Mouse (Mus musculus) liver, embryonic 14.5 days (tissue): Measurements from ENCODE around the gene Inpp5f. TPM values are rescaled to one million over a fixed set of nuclear protein-coding genes. Genes with fewer than 3 reads are reported as not detected.

Source experiments
- ATAC-seq: fragments of 200-750 bp; cut with Nextera tagmentation; 2 replicates; pipeline ENCODE4 v1.8.0; 2017; ENCODE audit warnings: moderate number of reproducible peaks, mild to moderate bottlenecking, moderate library complexity; ENCODE audit not compliant: insufficient read depth
- DNase-seq, 3 experiments: peaks; one replicate each; pipeline ENCODE4 v3.0.0-alpha.2; 2012 to 2013; ENCODE audit warnings: low read depth in 3 of 3, low spot score in 3 of 3
- H3K27ac ChIP-seq: fragments of 300-500 bp; sonication (generic); 2 replicates; pipeline ENCODE4 v1.5.1; 2014; ENCODE audit warnings: moderate library complexity, mild to moderate bottlenecking, control low read depth, inconsistent platforms
- H3K27me3 ChIP-seq: fragments of 300-500 bp; sonication (generic); 2 replicates; pipeline ENCODE4 v1.6.1; 2014; ENCODE audit warnings: mild to moderate bottlenecking, low read length, moderate library complexity; ENCODE audit not compliant: control insufficient read depth, insufficient read depth
- H3K36me3 ChIP-seq: fragments of 300-500 bp; sonication (generic); replicated peaks from 2 replicates; pipeline ENCODE4 v1.6.1; 2014; ENCODE audit warnings: low read depth; ENCODE audit not compliant: control insufficient read depth, insufficient read depth
- H3K4me1 ChIP-seq, 2 experiments: fragments of 200-500 bp in 1 of 2; fragments of 300-500 bp in 1 of 2; sonication (generic) in 1 of 2; replicated peaks; 2 replicates each; pipeline ENCODE4 v1.6.1; 2012 to 2014; ENCODE audit warnings: antibody characterized with exemption in 1 of 2, inconsistent platforms in 1 of 2, low read length in 1 of 2; ENCODE audit not compliant: control insufficient read depth in 2 of 2, insufficient read depth in 2 of 2
- H3K4me2 ChIP-seq: fragments of 300-500 bp; sonication (generic); 2 replicates; pipeline ENCODE4 v1.6.1; 2014; ENCODE audit warnings: low read depth, mild to moderate bottlenecking, control low read depth, moderate library complexity
- H3K4me3 ChIP-seq, 2 experiments: fragments of 200-500 bp in 1 of 2; fragments of 300-500 bp in 1 of 2; sonication (generic) in 1 of 2; 2 replicates each; pipeline ENCODE4 v1.5.1; 2012 to 2014; ENCODE audit warnings: low read depth in 2 of 2, low read length in 2 of 2, mild to moderate bottlenecking in 2 of 2, control low read depth in 1 of 2, inconsistent platforms in 1 of 2, moderate library complexity in 1 of 2; ENCODE audit not compliant: insufficient read depth in 1 of 2
- H3K9ac ChIP-seq: fragments of 300-500 bp; sonication (generic); replicated peaks from 2 replicates; pipeline ENCODE4 v1.6.1; 2014; ENCODE audit warnings: mild to moderate bottlenecking, control low read depth, moderate library complexity
- H3K9me3 ChIP-seq: fragments of 300-500 bp; sonication (generic); 2 replicates; pipeline ENCODE4 v1.6.1; 2016; ENCODE audit warnings: low read length, mixed read lengths; ENCODE audit not compliant: control insufficient read depth
- CTCF ChIP-seq: IDR thresholded peaks from 2 replicates; pipeline ENCODE4 v1.5.1; 2016; ENCODE audit warnings: antibody characterized with exemption, low read depth, control low read depth
- EP300 ChIP-seq: IDR thresholded peaks from 2 replicates; pipeline ENCODE4 v1.6.1; 2016; ENCODE audit warnings: antibody characterized with exemption, low read depth
- WGBS: fragments of 180-500 bp; shearing (Covaris S2); extraction: QIAGEN DNeasy Blood & Tissue Kit; methylation state at CpG from one replicate; pipeline ENCODE4 v1.1.7; 2014; ENCODE audit not compliant: insufficient replicate concordance; 5-methylcytosine and 5-hydroxymethylcytosine counted together
- polyA plus RNA-seq, 2 experiments: library from polyadenylated mRNA; depleted of rRNA in 1 of 2; stranded (reverse) in 1 of 2; unstranded in 1 of 2; fragments of >200 nt; fragmentation: Nextera tagmentation in 1 of 2; extraction: Ambion mirVana in 1 of 2; gene quantifications; 2 replicates each; pipeline versions ENCODE4 v1.2.1 to v1.2.3; 2012 to 2014

Gene Inpp5f
- polyA plus RNA-seq, 2 experiments: 3.7 to 7.3 TPM

GRCm38 (mm10) chr7:128577607-128578006, 33.5 kb upstream of the Inpp5f start:
- DNase-seq: no peak
- H3K4me1 ChIP-seq: peaks cover 6 to 19% of the 10 kb centered on the region in 2 experiments; a peak in 3 of 4 replicates
- H3K9ac ChIP-seq: no peak overlapping the region
- WGBS: 31% methylated on average over 1 of the region's 1 CpGs
- no peaks in the 10 kb centered on the region for H3K27me3 ChIP-seq
- H3K27ac ChIP-seq: no peak overlapping the region
- H3K4me2 ChIP-seq: no peak overlapping the region
- no peak overlapping the region for H3K4me3 ChIP-seq
- TF ChIP-seq EP300 (no peak), CTCF (no peak)
- H3K9me3 ChIP-seq: no peaks in the 10 kb centered on the region
- no peaks in the 10 kb centered on the region for H3K36me3 ChIP-seq
- ATAC-seq: no peak

GRCm38 (mm10) chr7:128578199-128578945, 32.8 kb upstream of the Inpp5f start:
- 71% methylated on average over 10 of the region's 10 CpGs for WGBS
- Histone ChIP-seq H3K4me2 (no peak overlapping the region), H3K36me3 (no peaks in the 10 kb centered on the region), H3K9me3 (no peaks in the 10 kb centered on the region), H3K9ac (no peak overlapping the region), H3K27ac (no peak overlapping the region), H3K4me1 (peaks cover 6 to 22% of the 10 kb centered on the region in 2 experiments; a peak in 3 of 4 replicates), H3K27me3 (no peaks in the 10 kb centered on the region), H3K4me3 (no peak overlapping the region)
- TF ChIP-seq EP300: no peak
- TF ChIP-seq CTCF: no peak
- DNase-seq (no peak), ATAC-seq (no peak)

GRCm38 (mm10) chr7:128579381-128579780, 31.7 kb upstream of the Inpp5f start:
- 41% methylated on average over 2 of the region's 2 CpGs for WGBS
- TF ChIP-seq EP300 (peak; percentile 31; the same call in 1 of the 2 replicates), CTCF (no peak)
- Histone ChIP-seq H3K4me2 (no peak overlapping the region), H3K36me3 (no peaks in the 10 kb centered on the region), H3K9me3 (no peaks in the 10 kb centered on the region), H3K9ac (no peak overlapping the region), H3K4me1 (peaks cover 6 to 22% of the 10 kb centered on the region in 2 experiments; a peak in 3 of 4 replicates), H3K27ac (no peak overlapping the region), H3K4me3 (no peak overlapping the region), H3K27me3 (no peaks in the 10 kb centered on the region)
- no peak for ATAC-seq
- DNase-seq: no peak

GRCm38 (mm10) chr7:128580318-128580717, 30.8 kb upstream of the Inpp5f start:
- H3K36me3 ChIP-seq: no peaks in the 10 kb centered on the region
- no peak overlapping the region for H3K9ac ChIP-seq
- DNase-seq (no peak), ATAC-seq (0 out of 2 replicates have a peak, but pooled peaks have one; percentile 18)
- TF ChIP-seq EP300 (no peak), CTCF (no peak)
- H3K27ac ChIP-seq: no peak overlapping the region
- no peak overlapping the region for H3K4me3 ChIP-seq
- peaks cover 6 to 22% of the 10 kb centered on the region in 2 experiments; a peak in 3 of 4 replicates for H3K4me1 ChIP-seq
- no peak overlapping the region for H3K4me2 ChIP-seq
- WGBS: 44% methylated on average over 6 of the region's 6 CpGs
- no peaks in the 10 kb centered on the region for H3K27me3 ChIP-seq
- H3K9me3 ChIP-seq: no peaks in the 10 kb centered on the region

DNA sequence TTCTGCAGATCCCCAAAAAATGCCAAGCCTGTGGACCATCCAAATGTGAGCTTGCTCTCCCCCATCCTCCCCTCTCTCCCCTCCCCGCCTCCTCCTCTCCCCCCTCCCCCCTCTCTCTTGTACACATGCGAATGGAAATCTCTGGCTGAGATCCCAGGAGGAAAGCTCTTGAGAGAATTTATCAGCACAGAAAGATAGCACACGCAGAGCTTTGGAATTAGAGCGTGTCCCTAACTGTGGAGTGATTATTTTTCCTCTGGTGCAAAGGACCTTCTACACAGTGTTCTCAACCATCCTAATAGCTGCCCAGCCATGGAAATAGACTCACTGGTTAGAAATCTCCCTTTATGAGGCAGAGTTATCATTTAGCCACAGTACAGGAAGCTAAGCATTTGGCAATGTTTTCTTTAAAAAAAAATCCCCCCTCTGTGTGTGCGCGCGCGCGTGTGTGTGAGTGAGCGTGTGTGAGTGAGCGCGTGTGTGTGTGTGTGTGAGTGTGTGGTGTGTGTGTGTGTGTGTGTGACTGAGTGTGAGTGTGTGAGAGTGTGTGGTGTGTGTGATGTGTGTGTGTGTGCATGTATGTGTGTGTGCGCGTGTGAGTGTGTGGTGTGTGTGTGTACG, 29.2 kb upstream of the Inpp5f start:
- ATAC-seq: no peak
- DNase-seq: no peak
- no peaks in the 10 kb centered on the region for H3K36me3 ChIP-seq
- peaks cover 6 to 22% of the 10 kb centered on the region in 2 experiments; a peak in 3 of 4 replicates for H3K4me1 ChIP-seq
- H3K4me3 ChIP-seq: no peak overlapping the region
- TF ChIP-seq EP300 (no peak), CTCF (no peak)
- no peak overlapping the region for H3K9ac ChIP-seq
- H3K4me2 ChIP-seq: no peak overlapping the region
- WGBS: 72% methylated on average over 15 of the region's 15 CpGs
- H3K27ac ChIP-seq: no peak overlapping the region
- H3K9me3 ChIP-seq: no peaks in the 10 kb centered on the region
- H3K27me3 ChIP-seq: no peaks in the 10 kb centered on the region
